Mouse (Mus musculus) c-Kit-positive CD71-positive TER-119-negative erythroid progenitor cells, embryonic 14.5 days (primary cell): ENCODE measurements around the gene Syt11.
A peak's percentile ranks its signal among the peaks of the same experiment; 100 is the strongest.
"Not testable (repeated sequence)": the region's sequence is repeated elsewhere in the genome, so short reads cannot be mapped to it uniquely, and the experiment has no call there.

Experiments
- DNase-seq: peaks from one replicate; pipeline ENCODE4 v3.0.0-alpha.2; 2013; ENCODE audit warnings: low read depth

Gene Syt11

GRCm38 (mm10) chr3:88736556-88736955 lies 38.4 kb downstream of the Syt11 start:
- no peak for DNase-seq

- no peak for DNase-seq
These were observed 55.9 kb downstream of the Syt11 start for GRCm38 (mm10) chr3:88719098-88719497.

DNA sequence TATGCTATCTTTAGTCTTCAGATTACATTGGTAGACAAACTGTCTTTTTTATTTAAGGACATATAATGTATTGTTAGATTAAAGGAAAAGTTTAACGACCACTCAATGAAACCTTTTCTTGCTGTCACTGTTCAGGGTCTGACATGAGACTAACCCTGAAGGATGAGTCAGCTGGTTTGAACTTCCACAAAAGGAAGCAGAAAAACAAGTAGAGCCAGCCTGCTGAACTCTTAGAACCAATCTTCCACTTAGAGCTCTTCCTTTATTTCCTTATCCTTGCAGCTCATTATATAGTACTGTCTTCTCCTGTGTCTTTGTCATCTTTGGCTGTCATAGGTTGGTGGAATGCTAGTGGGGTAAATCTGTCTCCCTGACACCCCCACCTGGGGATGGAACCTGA lies 57.1 kb downstream of the Syt11 start:
- DNase-seq, result peak; percentile 17

- DNase-seq, result peak; percentile 10
These were observed 57.7 kb downstream of the Syt11 start for GRCm38 (mm10) chr3:88717198-88717798.

DNA sequence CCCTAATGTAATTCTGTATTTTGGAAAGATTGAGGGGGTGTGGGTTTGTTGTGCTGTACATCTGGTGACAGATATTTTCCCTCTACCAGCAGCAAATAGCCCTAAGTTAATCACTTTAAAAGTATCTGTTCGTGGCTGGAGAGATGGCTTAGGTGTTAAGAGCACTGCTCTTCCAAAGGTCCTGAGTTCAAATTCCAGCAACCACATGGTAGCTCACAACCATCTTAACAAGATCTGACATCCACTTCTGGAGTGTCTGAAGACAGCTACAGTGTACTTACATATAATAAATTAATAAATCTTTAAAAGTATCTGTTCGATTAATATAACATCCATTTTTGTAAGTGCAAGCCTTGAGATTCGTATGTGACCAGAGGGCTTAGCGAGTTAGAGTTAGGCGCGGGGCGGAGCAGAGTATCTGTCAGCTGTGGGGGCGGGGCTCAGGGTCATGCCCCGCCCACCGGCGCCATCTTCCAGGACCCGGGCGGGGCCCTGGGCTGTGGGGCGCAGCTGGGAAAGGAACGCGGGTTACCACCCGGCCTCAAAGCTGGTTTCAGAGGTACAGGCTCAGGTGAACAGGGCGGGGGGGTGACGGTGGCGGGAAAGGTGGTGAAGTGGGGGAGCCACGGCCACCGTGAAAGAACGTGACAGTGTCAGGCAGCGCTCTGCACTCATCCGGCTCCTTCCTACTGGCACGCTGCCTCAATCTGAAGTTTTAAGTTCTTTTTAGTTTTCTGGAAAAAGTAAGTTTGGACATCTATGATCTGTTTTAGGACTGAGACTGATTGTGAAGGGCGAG lies 58.4 kb downstream of the Syt11 start, which contains the start of gene Rit1:
Rit1 (plus strand) TSS at position 440 of the 799 bp plus-strand sequence.
- DNase-seq, result peak; percentile 83

GRCm38 (mm10) chr3:88715716-88716115 lies 59.2 kb downstream of the Syt11 start:
- not testable (repeated sequence) for DNase-seq

GRCm38 (mm10) chr3:88714725-88715124 lies 60.2 kb downstream of the Syt11 start:
- no peak for DNase-seq

DNA sequence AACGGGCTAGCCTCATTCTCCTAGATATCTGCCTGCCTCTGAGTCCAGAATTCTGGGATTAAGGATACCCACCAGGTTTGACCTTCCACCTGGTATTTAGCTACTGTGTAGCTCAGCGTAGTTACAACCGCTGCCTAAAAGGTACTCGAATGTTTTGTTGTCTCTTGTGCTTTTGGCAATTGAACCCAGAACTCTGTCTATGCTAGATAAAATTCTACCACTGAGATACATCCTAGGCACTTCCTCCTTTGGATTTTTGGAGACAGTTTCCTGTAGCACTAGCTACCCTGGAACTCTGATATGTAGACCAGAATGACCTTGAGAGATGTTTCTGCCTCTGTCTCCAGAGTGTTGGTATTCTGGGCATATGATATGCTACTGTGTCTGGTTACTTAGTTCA lies 61.3 kb downstream of the Syt11 start:
- no peak for DNase-seq

DNA sequence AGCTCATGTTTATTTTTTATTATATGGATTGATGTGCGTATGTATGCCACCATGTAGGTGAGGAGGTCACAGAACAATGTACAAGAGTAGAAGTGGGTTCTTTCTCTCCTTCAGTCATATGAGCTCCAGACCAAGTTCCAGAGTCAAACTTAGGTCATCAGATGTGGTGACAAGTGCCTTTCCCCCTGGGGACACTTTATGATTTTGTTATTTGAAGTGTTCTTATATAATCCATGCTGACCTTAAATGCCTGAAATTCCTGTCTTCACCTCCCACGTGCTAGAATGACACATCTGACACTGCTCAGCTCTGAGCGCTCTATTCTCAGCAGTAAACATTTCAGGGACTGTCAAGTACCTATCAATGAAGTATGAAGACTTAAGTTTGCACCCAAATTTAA lies 73.7 kb downstream of the Syt11 start:
- DNase-seq, result no peak

GRCm38 (mm10) chr3:88700247-88700646 lies 74.7 kb downstream of the Syt11 start:
- DNase-seq, result no peak

DNA sequence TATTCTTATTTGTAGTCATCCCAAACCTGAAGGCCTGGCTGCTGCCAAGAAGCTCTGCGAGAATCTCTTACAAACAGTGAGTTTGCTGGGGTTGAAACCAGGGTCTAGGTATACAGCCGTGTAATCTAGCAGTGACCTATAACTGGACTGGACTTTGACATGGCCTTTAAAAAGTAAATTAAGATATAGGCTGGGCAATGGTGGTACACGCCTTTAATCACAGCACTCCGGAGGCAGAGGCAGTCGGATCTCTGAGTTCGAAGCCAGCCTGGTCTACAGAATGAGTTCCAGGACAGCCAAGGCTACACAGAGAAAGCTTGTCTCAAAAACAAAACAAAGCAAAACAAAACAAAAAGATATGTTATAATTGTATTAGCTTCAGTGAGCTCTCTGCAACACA lies 76.1 kb downstream of the Syt11 start:
- DNase-seq, result no peak

DNA sequence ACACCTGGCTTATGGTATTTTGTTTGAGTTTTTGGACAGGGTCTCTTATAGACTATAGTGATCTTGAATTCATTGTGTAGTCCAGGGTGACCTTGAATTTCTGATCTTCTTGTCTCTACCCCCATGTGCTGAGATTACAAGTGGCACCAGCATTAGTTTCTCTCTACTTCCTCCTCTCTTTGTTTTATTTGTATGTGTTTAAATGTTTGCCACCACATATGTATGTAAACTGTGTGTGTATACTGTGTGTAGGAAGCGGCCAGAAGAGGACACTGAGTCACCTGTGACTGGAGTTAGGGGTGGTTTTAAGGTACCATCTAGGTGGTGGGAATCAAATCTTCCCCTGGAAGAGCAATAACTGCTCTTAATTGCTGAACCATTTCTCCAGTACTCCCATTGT lies 76.9 kb downstream of the Syt11 start:
- DNase-seq, result no peak

DNA sequence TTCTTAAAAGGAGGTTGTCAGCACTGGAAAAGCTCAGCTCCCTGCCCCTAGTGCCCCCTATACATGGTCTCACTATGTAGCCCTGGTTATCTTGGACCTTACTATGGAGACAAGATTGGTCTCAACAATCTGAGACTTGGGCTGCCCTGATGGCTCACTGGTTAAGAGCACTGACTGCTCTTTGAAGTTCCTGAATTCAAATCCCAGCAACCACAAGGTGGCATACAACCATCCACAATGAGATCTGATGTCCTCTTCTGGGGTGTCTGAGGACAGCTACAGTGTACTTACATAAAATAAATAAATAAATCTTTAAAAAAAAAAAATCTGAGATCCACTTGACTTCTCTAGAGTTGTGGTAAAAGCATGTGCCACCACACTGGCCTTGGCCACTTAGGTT lies 79.4 kb downstream of the Syt11 start:
- DNase-seq, result no peak
